Mouse (Mus musculus) forebrain, embryonic 12.5 days (tissue): Measurements from ENCODE around the gene Zswim8. TPM values are rescaled to one million over a fixed set of nuclear protein-coding genes. Genes with fewer than 3 reads are reported as not detected.

Experiments
- ATAC-seq: fragments of 200-750 bp; cut with Nextera tagmentation; 2 replicates; pipeline ENCODE4 v1.8.0; 2017; ENCODE audit warnings: moderate TSS enrichment; ENCODE audit not compliant: low FRiP score
- H3K27ac ChIP-seq: fragments of 300-500 bp; sonication (generic); 2 replicates; pipeline ENCODE4 v1.5.1; 2016; ENCODE audit warnings: mild to moderate bottlenecking
- H3K27me3 ChIP-seq: fragments of 300-500 bp; sonication (generic); 2 replicates; pipeline ENCODE4 v1.6.1; 2016; ENCODE audit warnings: mild to moderate bottlenecking
- H3K36me3 ChIP-seq: fragments of 300-500 bp; sonication (generic); replicated peaks from 2 replicates; pipeline ENCODE4 v1.6.1; 2016; ENCODE audit warnings: mild to moderate bottlenecking
- H3K4me1 ChIP-seq: fragments of 300-500 bp; sonication (generic); 2 replicates; pipeline ENCODE4 v1.6.1; 2016
- H3K4me2 ChIP-seq: fragments of 300-500 bp; sonication (generic); 2 replicates; pipeline ENCODE4 v1.6.1; 2016; ENCODE audit warnings: mild to moderate bottlenecking, moderate library complexity
- H3K4me3 ChIP-seq: fragments of 300-500 bp; sonication (generic); replicated peaks from 2 replicates; pipeline ENCODE4 v1.5.1; 2016; ENCODE audit warnings: mild to moderate bottlenecking
- H3K9ac ChIP-seq: fragments of 300-500 bp; sonication (generic); 2 replicates; pipeline ENCODE4 v1.6.1; 2016; ENCODE audit warnings: mild to moderate bottlenecking
- H3K9me3 ChIP-seq: fragments of 300-500 bp; sonication (generic); 2 replicates; pipeline ENCODE4 v1.6.1; 2016
- WGBS: fragments of 180-500 bp; shearing (Covaris S2); methylation state at CpG from one replicate; pipeline ENCODE4 v1.1.7; 2016; 5-methylcytosine and 5-hydroxymethylcytosine counted together
- polyA plus RNA-seq: library from polyadenylated mRNA; unstranded; fragments of >200 nt; fragmentation: Nextera tagmentation; extraction: Ambion mirVana; gene quantifications from 2 replicates; pipeline ENCODE4 v1.2.1, GENCODE M21; 2016

Gene Zswim8
- polyA plus RNA-seq, 1 experiment from 2014 or later = 46.5 TPM

- Histone ChIP-seq H3K4me1 (peaks cover 5% of the 10 kb centered on the region), H3K27me3 (no peaks in the 10 kb centered on the region), H3K4me2 (no peak overlapping the region), H3K9me3 (no peaks in the 10 kb centered on the region), H3K4me3 (no peak overlapping the region), H3K27ac (no peak overlapping the region), H3K9ac (no peak overlapping the region), H3K36me3 (peaks cover 55% of the 10 kb centered on the region)
- no peak for ATAC-seq
- WGBS = 91% methylated on average over 8 of the region's 8 CpGs
Measured at GRCm38 (mm10) chr14:20738511-20738910, 31.2 kb downstream of the Zswim8 start.

GRCm38 (mm10) chr14:20741301-20741700, 33.9 kb downstream of the Zswim8 start:
- H3K9ac ChIP-seq = no peak overlapping the region
- no peak overlapping the region for H3K4me2 ChIP-seq
- WGBS = 95% methylated on average over 9 of the region's 9 CpGs
- H3K9me3 ChIP-seq = no peaks in the 10 kb centered on the region
- no peak overlapping the region for H3K27ac ChIP-seq
- ATAC-seq = no peak
- no peaks in the 10 kb centered on the region; the same call in 1 of the 2 replicates for H3K4me1 ChIP-seq
- H3K27me3 ChIP-seq = no peaks in the 10 kb centered on the region
- peaks cover 71% of the 10 kb centered on the region for H3K36me3 ChIP-seq
- no peak overlapping the region for H3K4me3 ChIP-seq

DNA sequence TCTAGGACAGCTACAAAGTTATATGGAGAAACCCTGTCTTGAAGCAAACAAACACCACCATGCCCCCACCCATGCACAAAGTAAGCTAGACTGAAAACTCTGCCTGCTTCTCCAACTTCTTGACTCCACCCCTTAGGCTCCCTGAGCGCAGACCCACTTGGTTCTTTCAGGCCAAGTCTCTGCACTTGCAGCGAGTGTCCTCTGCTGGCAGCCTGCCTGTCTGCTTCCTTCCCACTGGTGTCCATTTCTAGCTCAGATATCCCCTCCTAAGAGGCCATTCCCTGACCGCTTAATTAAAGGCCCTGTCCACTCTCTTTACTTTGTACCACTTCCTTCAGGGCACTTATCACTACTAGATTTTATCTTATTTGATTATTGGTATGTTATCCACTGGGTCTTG, 36.3 kb downstream of the Zswim8 start:
- Histone ChIP-seq H3K9ac (no peak overlapping the region), H3K27ac (no peak overlapping the region), H3K27me3 (no peaks in the 10 kb centered on the region), H3K9me3 (no peaks in the 10 kb centered on the region), H3K4me2 (no peak overlapping the region), H3K36me3 (peaks cover 79% of the 10 kb centered on the region), H3K4me1 (no peaks in the 10 kb centered on the region; the same call in 1 of the 2 replicates), H3K4me3 (no peak overlapping the region)
- ATAC-seq = no peak
- WGBS = 82% methylated on average over 3 of the region's 3 CpGs

- Histone ChIP-seq H3K9me3 (no peaks in the 10 kb centered on the region), H3K27ac (no peak overlapping the region), H3K9ac (no peak overlapping the region), H3K36me3 (peaks cover 52% of the 10 kb centered on the region), H3K4me1 (no peaks in the 10 kb centered on the region), H3K27me3 (no peaks in the 10 kb centered on the region), H3K4me3 (no peak overlapping the region), H3K4me2 (no peak overlapping the region)
- ATAC-seq = no peak
- 88% methylated on average over 3 of the region's 3 CpGs for WGBS
Measured at GRCm38 (mm10) chr14:20746935-20747334, 39.6 kb downstream of the Zswim8 start.

DNA sequence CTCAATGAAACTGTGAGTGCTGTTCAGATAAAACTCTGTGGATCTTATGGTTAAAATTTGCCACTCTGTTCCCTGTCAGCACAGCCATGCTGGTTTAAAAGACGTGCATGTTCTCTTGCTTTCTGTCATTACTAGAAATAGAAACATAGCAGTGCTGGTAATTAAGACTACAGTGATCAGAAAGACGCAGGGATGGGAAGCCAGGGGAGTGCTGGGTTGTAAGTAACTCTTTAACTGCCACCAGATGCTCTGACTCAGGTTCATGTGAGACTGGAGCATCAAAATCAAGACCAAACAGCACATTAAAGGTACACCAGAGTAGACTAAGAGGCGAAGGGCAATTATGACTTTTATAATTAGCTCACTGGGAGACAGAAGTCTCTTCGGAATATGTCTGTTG, 41.0 kb downstream of the Zswim8 start:
- Histone ChIP-seq H3K27ac (no peak overlapping the region), H3K4me2 (no peak overlapping the region), H3K9me3 (no peaks in the 10 kb centered on the region), H3K36me3 (peaks cover 49% of the 10 kb centered on the region), H3K27me3 (no peaks in the 10 kb centered on the region), H3K9ac (no peak overlapping the region), H3K4me3 (no peak overlapping the region), H3K4me1 (no peaks in the 10 kb centered on the region)
- no peak for ATAC-seq
- WGBS = 85% methylated on average over 4 of the region's 4 CpGs

DNA sequence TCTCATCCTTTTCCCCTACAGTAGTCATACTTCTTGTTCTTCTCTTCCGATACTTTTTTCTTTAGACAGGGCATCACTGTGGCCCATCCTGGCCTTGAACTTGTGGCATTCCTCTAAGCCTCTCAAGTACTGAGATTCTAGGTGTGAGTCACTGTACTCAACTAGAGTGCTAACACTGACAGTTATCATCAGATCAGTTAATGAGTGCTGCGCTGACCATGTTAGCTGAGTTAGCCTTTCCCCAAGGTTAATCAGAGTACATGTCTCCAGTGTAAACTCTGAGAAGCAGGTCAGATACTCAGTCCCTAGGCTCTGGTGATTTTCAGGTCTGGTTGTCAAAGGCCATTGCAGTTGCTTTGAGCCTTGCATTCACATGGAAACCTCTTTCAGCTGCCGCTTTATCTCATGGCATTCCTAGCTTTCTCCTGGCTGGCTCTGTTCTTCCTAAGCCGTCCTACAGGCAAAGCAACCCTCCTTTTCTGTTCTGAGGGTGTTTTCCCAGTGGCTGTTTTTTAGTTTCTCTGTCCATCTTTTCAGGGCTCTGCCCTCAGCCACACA, 42.2 kb downstream of the Zswim8 start:
- Histone ChIP-seq H3K27me3 (no peaks in the 10 kb centered on the region), H3K4me2 (no peak overlapping the region), H3K27ac (no peak overlapping the region), H3K36me3 (peaks cover 45% of the 10 kb centered on the region), H3K4me3 (no peak overlapping the region), H3K9me3 (no peaks in the 10 kb centered on the region), H3K9ac (no peak overlapping the region), H3K4me1 (no peaks in the 10 kb centered on the region)
- ATAC-seq = no peak
- WGBS = 87% methylated on average over 4 of the region's 4 CpGs

GRCm38 (mm10) chr14:20750503-20750902, 43.2 kb downstream of the Zswim8 start:
- Histone ChIP-seq H3K36me3 (peaks cover 45% of the 10 kb centered on the region), H3K9me3 (no peaks in the 10 kb centered on the region), H3K4me1 (no peaks in the 10 kb centered on the region), H3K4me2 (no peak overlapping the region), H3K27me3 (no peaks in the 10 kb centered on the region), H3K9ac (no peak overlapping the region), H3K27ac (no peak overlapping the region), H3K4me3 (no peak overlapping the region)
- no peak for ATAC-seq
- WGBS = 88% methylated on average over 5 of the region's 5 CpGs

DNA sequence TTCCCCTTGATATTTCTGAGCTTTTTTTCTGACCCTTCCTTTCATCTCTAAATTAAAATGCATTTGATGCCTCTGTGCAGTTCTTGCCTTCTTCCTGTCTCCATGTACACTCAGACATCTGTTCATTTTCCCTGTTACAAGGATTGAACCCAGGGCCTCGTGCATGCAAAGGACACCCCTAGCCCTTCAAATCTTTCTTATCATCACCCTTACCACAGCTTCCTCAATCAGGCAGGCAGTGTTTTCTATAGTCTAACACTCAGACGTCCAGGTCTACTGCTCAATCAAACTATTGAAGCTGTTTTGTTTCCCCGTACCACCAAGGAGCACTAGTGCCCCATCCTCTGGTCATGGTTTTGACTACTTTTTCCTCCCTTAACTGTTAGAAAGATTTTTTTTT, 46.4 kb downstream of the Zswim8 start:
- H3K4me2 ChIP-seq = no peak overlapping the region
- no peak overlapping the region for H3K27ac ChIP-seq
- no peaks in the 10 kb centered on the region for H3K9me3 ChIP-seq
- no peaks in the 10 kb centered on the region for H3K27me3 ChIP-seq
- WGBS = 86% methylated on average over 3 of the region's 3 CpGs
- peaks cover 51% of the 10 kb centered on the region for H3K36me3 ChIP-seq
- H3K4me3 ChIP-seq = no peak overlapping the region
- H3K9ac ChIP-seq = no peak overlapping the region
- no peaks in the 10 kb centered on the region for H3K4me1 ChIP-seq
- no peak for ATAC-seq

DNA sequence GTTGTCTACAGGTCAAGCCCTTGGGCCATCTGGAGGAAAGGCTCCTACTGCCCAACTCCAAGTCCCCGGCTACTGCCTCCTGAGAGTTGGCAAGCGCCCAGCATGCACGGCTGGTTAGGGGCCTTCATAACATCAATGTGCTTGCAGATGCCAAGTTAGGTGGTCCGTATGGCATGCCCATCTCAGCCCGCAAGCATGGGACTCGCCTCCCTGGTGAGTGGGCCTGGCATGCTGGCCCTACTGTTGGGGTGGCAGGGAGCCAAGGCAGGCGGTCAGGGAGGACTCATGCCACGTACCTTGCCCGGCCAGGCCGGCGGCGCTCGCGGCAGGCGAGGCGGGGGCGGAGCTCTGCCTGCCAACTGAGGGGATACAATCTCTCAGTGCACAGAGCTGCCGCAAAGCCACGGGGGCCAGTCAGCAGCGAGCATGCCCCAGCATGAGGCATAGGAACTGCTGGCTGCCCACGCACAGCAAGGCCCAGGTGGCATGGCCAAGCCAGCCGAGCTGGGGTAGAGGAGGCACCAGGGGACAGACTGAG, 50.1 kb downstream of the Zswim8 start:
- no peak overlapping the region for H3K9ac ChIP-seq
- H3K9me3 ChIP-seq = no peaks in the 10 kb centered on the region
- ATAC-seq = no peak
- no peak overlapping the region for H3K4me3 ChIP-seq
- H3K27me3 ChIP-seq = no peaks in the 10 kb centered on the region
- peaks cover 82% of the 10 kb centered on the region for H3K36me3 ChIP-seq
- H3K27ac ChIP-seq = no peak overlapping the region
- 92% methylated on average over 22 of the region's 22 CpGs for whole genome bisulfite sequencing
- H3K4me1 ChIP-seq = no peaks in the 10 kb centered on the region
- H3K4me2 ChIP-seq = no peak overlapping the region

GRCm38 (mm10) chr14:20758768-20759435, 51.5 kb downstream of the Zswim8 start:
- no peak overlapping the region for H3K9ac ChIP-seq
- no peaks in the 10 kb centered on the region for H3K4me1 ChIP-seq
- no peak overlapping the region for H3K4me2 ChIP-seq
- H3K4me3 ChIP-seq = no peak overlapping the region
- H3K27me3 ChIP-seq = no peaks in the 10 kb centered on the region
- ATAC-seq = no peak
- no peaks in the 10 kb centered on the region for H3K9me3 ChIP-seq
- 87% methylated on average over 8 of the region's 8 CpGs for WGBS
- peaks cover 87% of the 10 kb centered on the region for H3K36me3 ChIP-seq
- H3K27ac ChIP-seq = no peak overlapping the region

DNA sequence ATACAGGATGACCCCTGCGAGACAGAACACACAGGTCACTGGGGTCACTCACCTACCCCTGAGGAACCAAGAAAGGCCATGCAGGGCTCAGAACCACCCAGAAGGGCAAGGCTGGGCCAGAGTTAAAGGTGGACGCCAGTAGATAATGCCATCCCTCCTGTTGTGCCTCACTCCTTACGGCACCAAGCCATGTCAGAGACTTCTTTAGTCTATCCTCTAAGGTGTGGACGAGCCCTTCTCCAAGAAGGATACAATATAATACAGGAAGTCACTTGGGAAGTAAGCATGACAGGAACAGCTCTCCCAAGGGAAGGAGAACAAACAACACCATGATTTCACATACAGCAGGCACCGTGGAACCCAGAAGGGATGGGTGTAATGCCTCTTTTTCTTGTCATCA, 57.6 kb downstream of the Zswim8 start:
- no peak overlapping the region for H3K27ac ChIP-seq
- no peaks in the 10 kb centered on the region for H3K4me1 ChIP-seq
- no peaks in the 10 kb centered on the region for H3K9me3 ChIP-seq
- H3K36me3 ChIP-seq = peaks cover 75% of the 10 kb centered on the region
- H3K27me3 ChIP-seq = no peaks in the 10 kb centered on the region
- no peak overlapping the region for H3K4me2 ChIP-seq
- H3K4me3 ChIP-seq = no peak overlapping the region
- ATAC-seq = no peak
- H3K9ac ChIP-seq = no peak overlapping the region
- WGBS = 91% methylated on average over 5 of the region's 5 CpGs

DNA sequence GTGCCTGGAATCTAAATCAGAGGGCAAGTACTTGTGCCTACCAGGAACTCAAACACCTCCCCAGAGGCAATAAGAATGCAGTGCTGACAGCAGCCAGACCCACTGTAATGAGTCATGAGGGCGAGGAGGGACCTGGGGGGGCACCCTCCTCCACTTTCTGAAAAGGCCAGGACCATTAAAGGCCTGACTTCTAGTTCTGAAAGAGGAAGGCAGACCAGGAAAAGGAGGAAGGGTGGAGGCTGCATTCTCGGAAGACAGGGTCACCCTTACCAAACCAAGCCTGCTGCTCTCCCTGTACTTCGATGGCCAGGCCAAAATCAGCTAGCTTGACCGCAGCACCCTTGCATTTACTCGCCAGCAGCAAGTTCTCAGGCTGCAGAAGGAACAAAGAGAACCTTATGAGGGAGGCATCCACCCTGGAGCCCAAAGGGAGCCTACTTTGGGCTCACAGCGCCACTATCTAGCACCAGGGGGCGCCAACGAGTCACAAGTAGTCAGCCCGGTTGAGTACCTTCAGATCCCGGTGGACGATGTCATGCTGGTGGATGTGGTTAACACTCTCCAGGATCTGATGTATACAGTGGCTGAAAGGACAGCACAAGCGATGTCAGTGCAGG, 58.4 kb downstream of the Zswim8 start:
- Histone ChIP-seq H3K36me3 (peaks cover 71% of the 10 kb centered on the region), H3K4me3 (no peak overlapping the region), H3K27me3 (no peaks in the 10 kb centered on the region), H3K4me1 (no peaks in the 10 kb centered on the region), H3K4me2 (no peak overlapping the region), H3K27ac (no peak overlapping the region), H3K9me3 (no peaks in the 10 kb centered on the region), H3K9ac (no peak overlapping the region)
- ATAC-seq = peak; percentile 76
- WGBS = 33% methylated on average over 12 of the region's 12 CpGs

DNA sequence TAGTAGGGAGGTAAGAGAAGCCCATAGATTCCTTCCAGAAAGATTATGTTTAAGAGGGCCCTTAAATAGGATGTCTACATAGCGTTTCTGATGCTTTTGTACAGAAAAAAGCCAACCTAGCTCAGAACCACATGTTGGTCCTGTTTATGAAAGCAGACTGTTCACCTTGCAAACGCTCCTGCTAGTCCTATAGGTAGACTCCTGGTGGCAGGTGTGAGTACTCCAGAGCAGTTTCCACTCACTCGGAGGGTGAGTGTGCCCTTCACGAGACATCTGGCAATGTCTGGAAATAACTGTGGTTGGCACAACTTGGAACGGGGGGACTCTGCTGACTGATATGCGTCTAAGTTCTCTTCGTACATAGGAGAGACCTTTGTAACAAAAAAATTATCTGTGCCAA, 60.6 kb downstream of the Zswim8 start:
- no peaks in the 10 kb centered on the region for H3K27me3 ChIP-seq
- no peak overlapping the region for H3K4me2 ChIP-seq
- H3K4me1 ChIP-seq = no peaks in the 10 kb centered on the region
- no peak overlapping the region for H3K4me3 ChIP-seq
- ATAC-seq = no peak
- H3K27ac ChIP-seq = no peak overlapping the region
- H3K9me3 ChIP-seq = no peaks in the 10 kb centered on the region
- no peak overlapping the region for H3K9ac ChIP-seq
- H3K36me3 ChIP-seq = peaks cover 59% of the 10 kb centered on the region
- WGBS = 92% methylated on average over 7 of the region's 7 CpGs
